Mouse (Mus musculus): ENCODE data around the gene Mpi.

- TF ChIP-seq CTCF (IDR thresholded peaks at IDR 0.05; ENCODE audit: low read depth): no peak
- no peak for TF ChIP-seq EP300 (IDR thresholded peaks at IDR 0.05; ENCODE audit: low read depth)
Measured at GRCm38 (mm10) chr9:57574397-57574796, 21.8 kb upstream of the Mpi start.
